Mouse (Mus musculus): ENCODE measurements around the gene Wt1. TPM values are rescaled to one million over a fixed set of nuclear protein-coding genes. Genes with fewer than 3 reads are reported as not detected.

Gene Wt1
- polyA plus RNA-seq, 1 experiment = not detected

- no peak overlapping the region for H3K4me3 ChIP-seq (replicated peaks)
- H3K36me3 ChIP-seq (replicated peaks; ENCODE audit: low read length) = no peaks in the 10 kb centered on the region
- H3K9me3 ChIP-seq = peaks cover 5% of the 10 kb centered on the region; the same call in 1 of the 2 replicates
- no peaks in the 10 kb centered on the region for H3K4me1 ChIP-seq
- TF ChIP-seq GATA1 (IDR thresholded peaks at IDR 0.05; ENCODE audit: borderline replicate concordance, low read length) = no peak
- TF ChIP-seq FLI1 (IDR thresholded peaks at IDR 0.05; ENCODE audit: low read length) = no peak
- H3K27me3 ChIP-seq (replicated peaks) = no peaks in the 10 kb centered on the region
Observed at GRCm38 (mm10) chr2:105168137-105168536, 41.8 kb downstream of the Wt1 start.

- peaks cover 34% of the 10 kb centered on the region for H3K9me3 ChIP-seq
- H3K4me3 ChIP-seq (replicated peaks) = no peak overlapping the region
- no peak for TF ChIP-seq FLI1 (IDR thresholded peaks at IDR 0.05; ENCODE audit: low read length)
- TF ChIP-seq GATA1 (IDR thresholded peaks at IDR 0.05; ENCODE audit: borderline replicate concordance, low read length) = no peak
- H3K4me1 ChIP-seq = no peaks in the 10 kb centered on the region
- H3K36me3 ChIP-seq (replicated peaks; ENCODE audit: low read length) = no peaks in the 10 kb centered on the region
- no peaks in the 10 kb centered on the region for H3K27me3 ChIP-seq (replicated peaks)
Observed at GRCm38 (mm10) chr2:105174254-105174653, 47.9 kb downstream of the Wt1 start.

- Histone ChIP-seq H3K36me3 (replicated peaks; ENCODE audit: low read length) (no peaks in the 10 kb centered on the region), H3K4me1 (no peaks in the 10 kb centered on the region), H3K27me3 (replicated peaks) (no peaks in the 10 kb centered on the region), H3K4me3 (replicated peaks) (peak overlapping the region; percentile 29), H3K9me3 (peaks cover 50% of the 10 kb centered on the region)
- TF ChIP-seq FLI1 (IDR thresholded peaks at IDR 0.05; ENCODE audit: low read length) = no peak
- no peak for TF ChIP-seq GATA1 (IDR thresholded peaks at IDR 0.05; ENCODE audit: borderline replicate concordance, low read length)
Observed at GRCm38 (mm10) chr2:105178871-105179270, 52.5 kb downstream of the Wt1 start.

GRCm38 (mm10) chr2:105182501-105182900 lies 56.2 kb downstream of the Wt1 start:
- TF ChIP-seq FLI1 (IDR thresholded peaks at IDR 0.05; ENCODE audit: low read length) (no peak), GATA1 (IDR thresholded peaks at IDR 0.05; ENCODE audit: borderline replicate concordance, low read length) (no peak)
- peaks cover 30% of the 10 kb centered on the region for H3K9me3 ChIP-seq
- no peaks in the 10 kb centered on the region for H3K4me1 ChIP-seq
- no peak overlapping the region for H3K4me3 ChIP-seq (replicated peaks)
- no peaks in the 10 kb centered on the region for H3K36me3 ChIP-seq (replicated peaks; ENCODE audit: low read length)
- H3K27me3 ChIP-seq (replicated peaks) = no peaks in the 10 kb centered on the region

GRCm38 (mm10) chr2:105185140-105185539 lies 58.8 kb downstream of the Wt1 start:
- H3K9me3 ChIP-seq = peaks cover 13% of the 10 kb centered on the region
- H3K36me3 ChIP-seq (replicated peaks; ENCODE audit: low read length) = no peaks in the 10 kb centered on the region
- TF ChIP-seq FLI1 (IDR thresholded peaks at IDR 0.05; ENCODE audit: low read length) (no peak), GATA1 (IDR thresholded peaks at IDR 0.05; ENCODE audit: borderline replicate concordance, low read length) (no peak)
- no peaks in the 10 kb centered on the region for H3K4me1 ChIP-seq
- no peaks in the 10 kb centered on the region for H3K27me3 ChIP-seq (replicated peaks)
- H3K4me3 ChIP-seq (replicated peaks) = no peak overlapping the region

- Histone ChIP-seq H3K36me3 (replicated peaks; ENCODE audit: low read length) (no peaks in the 10 kb centered on the region), H3K4me3 (replicated peaks) (no peak overlapping the region), H3K4me1 (no peaks in the 10 kb centered on the region), H3K27me3 (replicated peaks) (no peaks in the 10 kb centered on the region), H3K9me3 (peaks cover 9% of the 10 kb centered on the region)
- no peak for TF ChIP-seq FLI1 (IDR thresholded peaks at IDR 0.05; ENCODE audit: low read length)
- no peak for TF ChIP-seq GATA1 (IDR thresholded peaks at IDR 0.05; ENCODE audit: borderline replicate concordance, low read length)
Observed at GRCm38 (mm10) chr2:105185768-105186529, 59.6 kb downstream of the Wt1 start.

GRCm38 (mm10) chr2:105186591-105186990 lies 60.3 kb downstream of the Wt1 start:
- H3K4me1 ChIP-seq = no peaks in the 10 kb centered on the region
- H3K4me3 ChIP-seq (replicated peaks) = no peak overlapping the region
- H3K36me3 ChIP-seq (replicated peaks; ENCODE audit: low read length) = no peaks in the 10 kb centered on the region
- no peaks in the 10 kb centered on the region for H3K27me3 ChIP-seq (replicated peaks)
- H3K9me3 ChIP-seq = peaks cover 6% of the 10 kb centered on the region
- no peak for TF ChIP-seq FLI1 (IDR thresholded peaks at IDR 0.05; ENCODE audit: low read length)
- TF ChIP-seq GATA1 (IDR thresholded peaks at IDR 0.05; ENCODE audit: borderline replicate concordance, low read length) = no peak

GRCm38 (mm10) chr2:105188182-105188581 lies 61.9 kb downstream of the Wt1 start:
- Histone ChIP-seq H3K27me3 (replicated peaks) (no peaks in the 10 kb centered on the region), H3K9me3 (no peaks in the 10 kb centered on the region), H3K4me3 (replicated peaks) (no peak overlapping the region), H3K36me3 (replicated peaks; ENCODE audit: low read length) (no peaks in the 10 kb centered on the region), H3K4me1 (no peaks in the 10 kb centered on the region)
- TF ChIP-seq FLI1 (IDR thresholded peaks at IDR 0.05; ENCODE audit: low read length) = no peak

- Histone ChIP-seq H3K36me3 (replicated peaks; ENCODE audit: low read length) (no peaks in the 10 kb centered on the region), H3K4me3 (replicated peaks) (no peak overlapping the region), H3K9me3 (no peaks in the 10 kb centered on the region), H3K27me3 (replicated peaks) (no peaks in the 10 kb centered on the region), H3K4me1 (no peaks in the 10 kb centered on the region)
- TF ChIP-seq GATA1 (IDR thresholded peaks at IDR 0.05; ENCODE audit: borderline replicate concordance, low read length) (no peak), FLI1 (IDR thresholded peaks at IDR 0.05; ENCODE audit: low read length) (no peak)
Observed at GRCm38 (mm10) chr2:105189352-105189751, 63.0 kb downstream of the Wt1 start.

GRCm38 (mm10) chr2:105200152-105200551 lies 73.8 kb downstream of the Wt1 start:
- Histone ChIP-seq H3K9me3 (peaks cover 4% of the 10 kb centered on the region; the same call in 1 of the 2 replicates), H3K4me1 (no peaks in the 10 kb centered on the region), H3K27me3 (replicated peaks) (no peaks in the 10 kb centered on the region), H3K4me3 (replicated peaks) (no peak overlapping the region), H3K36me3 (replicated peaks; ENCODE audit: low read length) (no peaks in the 10 kb centered on the region)
- no peak for TF ChIP-seq GATA1 (IDR thresholded peaks at IDR 0.05; ENCODE audit: borderline replicate concordance, low read length)
- no peak for TF ChIP-seq FLI1 (IDR thresholded peaks at IDR 0.05; ENCODE audit: low read length)
